Mouse (Mus musculus): ENCODE data around the gene Tusc2.

GRCm38 (mm10) chr9:107606591-107606990 is 43.5 kb downstream of the Tusc2 start:
- TF ChIP-seq ZNF384 (IDR thresholded peaks at IDR 0.05; ENCODE audit: low read depth, low read length) (no peak), HCFC1 (IDR thresholded peaks at IDR 0.05; ENCODE audit: borderline replicate concordance, insufficient read depth, low read length) (no peak), MAFK (IDR thresholded peaks at IDR 0.05; ENCODE audit: insufficient read depth, low read depth, low read length) (no peak), CHD2 (IDR thresholded peaks at IDR 0.05; ENCODE audit: low read depth, low read length) (no peak)
